Mouse (Mus musculus): ENCODE data around the gene Trim34b. TPM values are rescaled to one million over a fixed set of nuclear protein-coding genes. Genes with fewer than 3 reads are reported as not detected.

The Trim34b gene
- 4.3 and 5.3 TPM in 2 replicates for polyA plus RNA-seq (2012; rRNA removed; ENCODE audit: low replicate concordance)

GRCm38 (mm10) chr7:104329171-104329570 lies at the start of gene Trim34b:
Gene Trim34b, plus strand, starts transcription at chr7:104329471.

GRCm38 (mm10) chr7:104287576-104288443 lies 41.5 kb upstream of the Trim34b start, which contains the start of gene Trim5:
Gene Trim5, minus strand, starts transcription at chr7:104288094.

GRCm38 (mm10) chr7:104315369-104316080 lies 13.7 kb upstream of the Trim34b start, which contains the start of gene Trim12a:
Gene Trim12a, minus strand, starts transcription at chr7:104315466.

DNA sequence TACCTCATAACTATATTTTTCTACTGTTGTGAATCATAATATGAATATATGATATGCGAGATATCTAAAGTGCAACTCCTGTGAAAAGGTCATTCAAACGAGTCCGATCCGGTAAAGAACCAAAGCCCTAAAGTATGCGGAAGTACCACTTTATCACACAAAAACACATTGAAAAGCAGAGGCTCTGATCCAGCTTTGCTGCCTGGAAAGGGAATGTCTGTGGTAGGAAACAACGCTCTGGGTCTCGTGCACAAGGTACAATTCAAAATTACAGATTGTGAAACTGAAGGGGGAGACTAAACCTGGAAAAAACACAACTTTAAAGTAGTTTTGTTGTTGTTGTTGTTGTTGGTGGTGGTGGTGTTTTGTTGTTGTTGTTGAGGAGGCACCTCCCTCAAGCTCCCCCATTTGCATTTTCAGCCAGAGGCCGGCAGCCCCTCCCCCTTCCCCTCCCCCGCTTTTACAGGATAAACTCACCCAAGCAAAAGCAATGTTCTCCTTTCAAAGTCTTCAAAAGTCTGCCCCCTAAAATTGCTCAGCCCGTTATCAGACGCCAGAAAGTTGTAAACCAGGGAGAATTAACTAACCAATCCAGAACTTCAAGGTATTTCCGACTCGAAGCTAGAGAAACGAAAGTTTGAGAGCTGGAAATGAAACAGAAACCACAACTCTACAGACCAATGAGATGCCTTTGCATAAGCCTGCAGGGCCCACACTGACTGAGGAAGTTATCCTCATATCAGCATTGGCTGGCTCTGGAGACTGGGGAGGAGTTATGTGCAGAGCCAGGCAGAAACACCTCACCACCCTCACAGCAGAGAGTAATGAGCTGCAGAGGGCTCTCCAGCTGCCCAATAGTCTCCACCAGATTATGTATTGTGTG lies 23.7 kb downstream of the Trim34b start, which contains the start of gene Trim12c:
Gene Trim12c, minus strand, starts transcription at position 646 of the 883 bp plus-strand sequence.

GRCm38 (mm10) chr7:104369736-104370414 lies 40.6 kb downstream of the Trim34b start, which contains the start of gene Trim30b:
Gene Trim30b, minus strand, starts transcription at chr7:104369884.

Other genes starting within 250 kb of the Trim34b start
- not detected in 2 replicates for gene Olfr645, start 244.0 kb upstream of the Trim34b start, polyA plus RNA-seq (2012; rRNA removed; ENCODE audit: low replicate concordance)
- not detected in 2 replicates for gene Olfr646, start 224.6 kb upstream of the Trim34b start, polyA plus RNA-seq (2012; rRNA removed; ENCODE audit: low replicate concordance)
- not detected in 2 replicates for gene Ubqln5, start 199.6 kb upstream of the Trim34b start, polyA plus RNA-seq (2012; rRNA removed; ENCODE audit: low replicate concordance)
- gene Olfr643, start 192.1 kb upstream of the Trim34b start, polyA plus RNA-seq (2012; rRNA removed; ENCODE audit: low replicate concordance) = not detected in 2 replicates
- gene Ubqln3, start 186.2 kb upstream of the Trim34b start, polyA plus RNA-seq (2012; rRNA removed; ENCODE audit: low replicate concordance) = not detected in 2 replicates
- not detected in 2 replicates for gene Ubqlnl, start 178.9 kb upstream of the Trim34b start, polyA plus RNA-seq (2012; rRNA removed; ENCODE audit: low replicate concordance)
- not detected in 2 replicates for gene Olfm5, start 164.6 kb upstream of the Trim34b start, polyA plus RNA-seq (2012; rRNA removed; ENCODE audit: low replicate concordance)
- 0.08 TPM in 1 of 2 replicates, not detected in the other for gene Olfr648, start 146.1 kb upstream of the Trim34b start, polyA plus RNA-seq (2012; rRNA removed; ENCODE audit: low replicate concordance)
- not detected in 2 replicates for gene Olfr649, start 133.5 kb upstream of the Trim34b start, polyA plus RNA-seq (2012; rRNA removed; ENCODE audit: low replicate concordance)
- 1.3 TPM in 2 replicates for gene Trim6, start 110.7 kb upstream of the Trim34b start, polyA plus RNA-seq (2012; rRNA removed; ENCODE audit: low replicate concordance)
- gene Trim34a, start 85.0 kb upstream of the Trim34b start, polyA plus RNA-seq (2012; rRNA removed; ENCODE audit: low replicate concordance) = 6.3 and 7.0 TPM in 2 replicates
- 0.64 and 0.89 TPM in 2 replicates for gene Trim5, start 41.4 kb upstream of the Trim34b start, polyA plus RNA-seq (2012; rRNA removed; ENCODE audit: low replicate concordance)
- 4.5 and 6.4 TPM in 2 replicates for gene Trim12a, start 14.0 kb upstream of the Trim34b start, polyA plus RNA-seq (2012; rRNA removed; ENCODE audit: low replicate concordance)
- gene Trim12c, start 23.9 kb downstream of the Trim34b start, polyA plus RNA-seq (2012; rRNA removed; ENCODE audit: low replicate concordance) = 5.7 and 6.5 TPM in 2 replicates
- 0.21 and 0.32 TPM in 2 replicates for gene Trim30b, start 40.4 kb downstream of the Trim34b start, polyA plus RNA-seq (2012; rRNA removed; ENCODE audit: low replicate concordance)
- 0.09 TPM in 2 replicates for gene Trim30c, start 71.4 kb downstream of the Trim34b start, polyA plus RNA-seq (2012; rRNA removed; ENCODE audit: low replicate concordance)
- 6.5 and 7.6 TPM in 2 replicates for gene Trim30a, start 135.7 kb downstream of the Trim34b start, polyA plus RNA-seq (2012; rRNA removed; ENCODE audit: low replicate concordance)
- 1.8 and 2.5 TPM in 2 replicates for gene Trim30d, start 178.4 kb downstream of the Trim34b start, polyA plus RNA-seq (2012; rRNA removed; ENCODE audit: low replicate concordance)
- gene Olfr651, start 220.7 kb downstream of the Trim34b start, polyA plus RNA-seq (2012; rRNA removed; ENCODE audit: low replicate concordance) = not detected in 2 replicates
- not detected in 2 replicates for gene Olfr652, start 231.4 kb downstream of the Trim34b start, polyA plus RNA-seq (2012; rRNA removed; ENCODE audit: low replicate concordance)
- gene Olfr653, start 247.8 kb downstream of the Trim34b start, polyA plus RNA-seq (2012; rRNA removed; ENCODE audit: low replicate concordance) = not detected in 2 replicates

Data from subcutaneous adipose tissue, adult 2 months (tissue).